Mouse (Mus musculus) large intestine, adult 2 months (tissue): ENCODE data around the gene Mfap2. TPM values are rescaled to one million over a fixed set of nuclear protein-coding genes. Genes with fewer than 3 reads are reported as not detected.

ENCODE experiments used
- DNase-seq: peaks from one replicate; pipeline ENCODE4 v3.0.0-alpha.2; 2012; ENCODE audit warnings: low read depth, low spot score
- WGBS: fragments of 180-500 bp; shearing (Covaris S2); methylation state at CpG from one replicate; pipeline ENCODE4 v1.1.7; 2018; 5-methylcytosine and 5-hydroxymethylcytosine counted together
- polyA plus RNA-seq: library from polyadenylated mRNA; depleted of rRNA; stranded (reverse); fragments of >200 nt; gene quantifications from 2 replicates; pipeline ENCODE4 v1.2.3, GENCODE M21; 2012; rRNA removed

Gene Mfap2
- polyA plus RNA-seq, 1 experiment: 10.4 TPM

DNA sequence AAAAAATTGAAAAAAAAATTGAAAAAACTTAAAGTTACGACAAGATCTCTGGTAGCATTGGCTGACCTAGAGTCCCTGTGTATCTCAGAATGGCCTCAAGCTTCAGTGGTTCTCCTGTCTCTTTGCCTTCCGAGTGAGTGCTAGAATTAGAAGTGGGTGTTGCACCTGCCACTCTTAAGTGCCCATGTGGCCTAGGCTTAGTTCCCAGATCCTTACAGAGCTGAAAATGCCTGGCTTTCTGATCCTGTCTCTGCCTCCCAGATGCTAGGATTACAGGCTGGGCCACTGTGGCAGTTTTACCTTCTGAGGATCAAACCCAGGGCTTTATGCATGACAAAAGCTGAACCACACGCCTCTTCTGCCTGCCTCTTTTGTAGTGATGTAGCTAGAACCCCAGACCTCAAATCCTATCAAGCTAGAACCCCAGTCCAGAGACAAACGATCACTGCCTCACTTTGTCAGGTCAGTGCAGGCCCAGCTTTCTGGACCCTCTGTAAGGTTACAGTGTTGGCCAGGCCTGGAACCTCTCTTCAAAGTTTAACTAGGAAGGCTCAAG is 54.0 kb downstream of the Mfap2 start:
- WGBS: 90% methylated on average over 4 of the region's 4 CpGs
- no peak for DNase-seq

DNA sequence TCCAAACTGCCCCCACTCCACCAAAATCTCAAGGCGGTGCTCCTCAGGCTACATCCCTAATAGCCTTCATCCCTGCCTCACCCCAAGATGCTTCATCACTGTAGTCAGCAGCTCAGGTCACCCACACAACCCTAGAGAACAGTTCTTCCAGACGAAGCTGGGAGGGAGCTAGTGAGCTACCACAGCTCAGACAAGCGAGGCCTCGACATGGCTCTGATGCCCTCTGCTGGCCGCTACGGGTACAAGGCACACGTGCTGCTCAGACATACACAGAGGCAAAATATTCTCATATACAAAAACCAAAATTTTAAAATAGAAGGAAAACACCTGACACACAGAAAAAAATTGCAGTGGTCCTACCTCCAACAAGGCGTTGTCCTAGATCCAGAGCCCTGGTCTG is 54.9 kb downstream of the Mfap2 start:
- DNase-seq: peak; percentile 70
- 6% methylated on average over 8 of the region's 8 CpGs for WGBS

Other genes starting within 250 kb of the Mfap2 start
- gene Padi4, start 236.2 kb upstream of the Mfap2 start, polyA plus RNA-seq: 0.30 and 0.48 TPM in 2 replicates
- gene Padi3, start 199.8 kb upstream of the Mfap2 start, polyA plus RNA-seq: not detected in 2 replicates
- gene Padi1, start 164.6 kb upstream of the Mfap2 start, polyA plus RNA-seq: 0.02 and 0.05 TPM in 2 replicates
- 2.1 and 2.4 TPM in 2 replicates for gene Padi2, start 104.1 kb upstream of the Mfap2 start, polyA plus RNA-seq
- gene Sdhb, start 49.2 kb upstream of the Mfap2 start, polyA plus RNA-seq: 328 and 371 TPM in 2 replicates
- 31.7 and 40.0 TPM in 2 replicates for gene Atp13a2, start 23.5 kb upstream of the Mfap2 start, polyA plus RNA-seq
- 4.3 and 5.5 TPM in 2 replicates for gene Crocc, start 50.1 kb downstream of the Mfap2 start, polyA plus RNA-seq
- 60.9 and 72.4 TPM in 2 replicates for gene Necap2, start 67.9 kb downstream of the Mfap2 start, polyA plus RNA-seq
- not detected in 2 replicates for gene Spata21, start 77.9 kb downstream of the Mfap2 start, polyA plus RNA-seq
- gene Szrd1, start 129.4 kb downstream of the Mfap2 start, polyA plus RNA-seq: 46.7 and 49.1 TPM in 2 replicates
- gene Fbxo42, start 137.5 kb downstream of the Mfap2 start, polyA plus RNA-seq: 10.9 and 17.1 TPM in 2 replicates
- 0.55 and 2.2 TPM in 2 replicates for gene Rsg1, start 203.5 kb downstream of the Mfap2 start, polyA plus RNA-seq
- 17.8 and 25.2 TPM in 2 replicates for gene Arhgef19, start 229.1 kb downstream of the Mfap2 start, polyA plus RNA-seq